Mouse (Mus musculus) myocyte (in vitro differentiated cells): ENCODE data around the gene Chst3. TPM values are rescaled to one million over a fixed set of nuclear protein-coding genes. Genes with fewer than 3 reads are reported as not detected.
"Not testable (repeated sequence)": the region's sequence is repeated elsewhere in the genome, so short reads cannot be mapped to it uniquely, and the experiment has no call there.

Experiments
- H3K27me3 ChIP-seq: one replicate; pipeline ENCODE4 v1.6.1; 2011; ENCODE audit not compliant: control insufficient read depth, insufficient read depth, insufficient read length
- H3K36me3 ChIP-seq: one replicate; pipeline ENCODE4 v1.6.1; 2011; ENCODE audit not compliant: control insufficient read depth, insufficient read depth
- H3K4me2 ChIP-seq: one replicate; pipeline ENCODE4 v1.6.1; 2011; ENCODE audit warnings: low read depth, control low read depth
- H3K4me3 ChIP-seq: one replicate; pipeline ENCODE4 v1.5.1; 2011; ENCODE audit warnings: mild to moderate bottlenecking, control low read depth, moderate library complexity
- H3K79me2 ChIP-seq: one replicate; pipeline ENCODE4 v1.6.1; 2011; ENCODE audit not compliant: control insufficient read depth, insufficient read depth
- H3ac ChIP-seq: one replicate; pipeline ENCODE4 v1.6.1; 2011; ENCODE audit not compliant: control insufficient read depth, insufficient read length
- CEBPB ChIP-seq: IDR thresholded peaks from 2 replicates; pipeline ENCODE4 v1.6.1; 2011; ENCODE audit warnings: mild to moderate bottlenecking, moderate library complexity; ENCODE audit not compliant: poor library complexity, insufficient read depth, severe bottlenecking
- E2F4 ChIP-seq: IDR thresholded peaks from one replicate; pipeline ENCODE4 v1.6.1; 2011; ENCODE audit warnings: mild to moderate bottlenecking, control low read depth, moderate library complexity; ENCODE audit not compliant: insufficient read depth
- MAX ChIP-seq: IDR thresholded peaks from one replicate; pipeline ENCODE4 v1.6.1; 2011; ENCODE audit warnings: low read depth, mild to moderate bottlenecking, control low read depth
- MYOD1 ChIP-seq, 3 experiments: IDR thresholded peaks; one replicate each; pipeline ENCODE4 v1.6.1; 2011; ENCODE audit warnings: control low read depth in 2 of 3, low read depth in 2 of 3, mild to moderate bottlenecking in 2 of 3, moderate library complexity in 1 of 3; ENCODE audit not compliant: insufficient read length in 2 of 3, control insufficient read depth in 1 of 3
- MYOG ChIP-seq, 3 experiments: IDR thresholded peaks; one replicate each; pipeline ENCODE4 v1.6.1; 2011; ENCODE audit warnings: control low read depth in 2 of 3, low read depth in 2 of 3, mild to moderate bottlenecking in 2 of 3; ENCODE audit not compliant: insufficient read length in 2 of 3, control insufficient read depth in 1 of 3, insufficient read depth in 1 of 3
- POLR2A ChIP-seq: IDR thresholded peaks from one replicate; pipeline ENCODE4 v1.6.1; 2011; ENCODE audit warnings: low read depth, mild to moderate bottlenecking, control low read depth, moderate library complexity; ENCODE audit not compliant: insufficient read length
- POLR2AphosphoS2 ChIP-seq: IDR thresholded peaks from one replicate; pipeline ENCODE4 v1.6.1; 2011; ENCODE audit warnings: low read depth, control low read depth; ENCODE audit not compliant: insufficient read length
- REST ChIP-seq: IDR thresholded peaks from one replicate; pipeline ENCODE4 v1.6.1; 2011; ENCODE audit warnings: mild to moderate bottlenecking, control low read depth, moderate library complexity; ENCODE audit not compliant: insufficient read depth, insufficient read length
- SRF ChIP-seq: IDR thresholded peaks from one replicate; pipeline ENCODE4 v1.6.1; 2011; ENCODE audit warnings: low read depth; ENCODE audit not compliant: control insufficient read depth, insufficient read length
- TCF12 ChIP-seq: IDR thresholded peaks from one replicate; pipeline ENCODE4 v1.6.1; 2011; ENCODE audit warnings: mild to moderate bottlenecking, control low read depth; ENCODE audit not compliant: poor library complexity, insufficient read depth, severe bottlenecking
- TCF3 ChIP-seq: IDR thresholded peaks from one replicate; pipeline ENCODE4 v1.6.1; 2011; ENCODE audit warnings: low read depth, control low read depth; ENCODE audit not compliant: insufficient read length
- USF1 ChIP-seq: IDR thresholded peaks from one replicate; pipeline ENCODE4 v1.6.1; 2011; ENCODE audit warnings: low read depth, mild to moderate bottlenecking, control low read depth, moderate library complexity
- polyA plus RNA-seq: library from polyadenylated mRNA; unstranded; fragments of >200 nt; fragmentation: generic; extraction: Trizol; gene quantifications from one replicate; pipeline ENCODE4 v1.2.1, GENCODE M21; 2012; ENCODE audit warnings: missing spikeins

Gene Chst3
- polyA plus RNA-seq, 1 experiment = 1.6 TPM

GRCm38 (mm10) chr10:60158144-60158543 is 60.9 kb downstream of the Chst3 start:
- H3K27me3 ChIP-seq = no peaks in the 10 kb centered on the region
- no peak overlapping the region for H3ac ChIP-seq
- TF ChIP-seq CEBPB (no peak), E2F4 (no peak), TCF3 (no peak)
- no peak overlapping the region for H3K4me3 ChIP-seq
- no peaks in the 10 kb centered on the region for H3K36me3 ChIP-seq
- H3K4me2 ChIP-seq = no peak overlapping the region
- H3K79me2 ChIP-seq = no peaks in the 10 kb centered on the region

GRCm38 (mm10) chr10:60156016-60156415 is 63.0 kb downstream of the Chst3 start:
- TF ChIP-seq E2F4 = no peak
- TF ChIP-seq SRF = no peak
- no peak for TF ChIP-seq POLR2A
- no peak for TF ChIP-seq CEBPB
- TF ChIP-seq TCF3 = no peak
- TF ChIP-seq MYOG (IDR thresholded peaks at IDR 0.05; ENCODE audit: control insufficient read depth in 1 of 3, insufficient read depth in 1 of 3, insufficient read length in 2 of 3, low read depth in 2 of 3) = no peak
- no peak for TF ChIP-seq TCF12
- TF ChIP-seq MYOD1 (IDR thresholded peaks at IDR 0.05; ENCODE audit: control insufficient read depth in 1 of 3, insufficient read length in 2 of 3, low read depth in 2 of 3) = no peak
- no peak for TF ChIP-seq REST
- TF ChIP-seq MAX = no peak
- no peak for TF ChIP-seq POLR2AphosphoS2
- no peak for TF ChIP-seq USF1
- Histone ChIP-seq H3K27me3 (no peaks in the 10 kb centered on the region), H3K4me2 (no peak overlapping the region), H3K36me3 (no peaks in the 10 kb centered on the region), H3ac (no peak overlapping the region), H3K79me2 (no peaks in the 10 kb centered on the region), H3K4me3 (no peak overlapping the region)

GRCm38 (mm10) chr10:60151107-60151663 is 67.9 kb downstream of the Chst3 start:
- Histone ChIP-seq H3ac (no peak overlapping the region), H3K27me3 (no peaks in the 10 kb centered on the region), H3K36me3 (no peaks in the 10 kb centered on the region), H3K79me2 (no peaks in the 10 kb centered on the region), H3K4me3 (no peak overlapping the region), H3K4me2 (no peak overlapping the region)
- TF ChIP-seq MAX = no peak
- TF ChIP-seq TCF12 = no peak
- peak; percentile 74 for TF ChIP-seq SRF
- peak; percentile 55 to 98 (median 95) for TF ChIP-seq MYOG (IDR thresholded peaks at IDR 0.05; ENCODE audit: control insufficient read depth in 1 of 3, insufficient read depth in 1 of 3, insufficient read length in 2 of 3, low read depth in 2 of 3)
- TF ChIP-seq REST = no peak
- TF ChIP-seq MYOD1 (IDR thresholded peaks at IDR 0.05; ENCODE audit: control insufficient read depth in 1 of 3, insufficient read length in 2 of 3, low read depth in 2 of 3) = peak in 2 of 3 experiments; percentile 92 to 98
- TF ChIP-seq POLR2A = no peak
- peak; percentile 65 for TF ChIP-seq TCF3

DNA sequence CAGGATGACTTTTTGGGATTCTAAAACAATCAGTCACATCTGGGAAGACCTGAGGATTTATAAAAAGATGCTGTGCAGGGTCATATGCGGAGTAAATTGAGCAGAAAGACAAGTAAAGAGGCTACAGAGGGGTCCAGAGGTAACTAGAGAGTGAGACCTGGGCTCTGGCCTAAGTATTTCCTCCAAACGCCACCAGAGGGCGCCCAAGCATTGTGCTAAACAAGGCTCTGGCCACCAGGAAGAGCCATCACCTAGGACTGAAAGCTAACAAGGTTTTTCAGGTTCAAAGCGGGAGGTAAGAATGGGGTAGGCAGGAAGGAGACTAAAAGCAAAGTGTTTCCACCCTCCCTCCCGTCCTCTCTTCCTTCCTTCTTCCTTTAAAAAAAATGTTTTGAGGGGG is 71.0 kb downstream of the Chst3 start:
- Histone ChIP-seq H3ac (no peak overlapping the region), H3K4me2 (no peak overlapping the region), H3K36me3 (no peaks in the 10 kb centered on the region), H3K27me3 (no peaks in the 10 kb centered on the region), H3K79me2 (no peaks in the 10 kb centered on the region), H3K4me3 (no peak overlapping the region)
- TF ChIP-seq CEBPB (no peak), TCF12 (no peak), E2F4 (no peak), REST (no peak), SRF (no peak), USF1 (no peak), POLR2A (no peak), MYOD1 (IDR thresholded peaks at IDR 0.05; ENCODE audit: control insufficient read depth in 1 of 3, insufficient read length in 2 of 3, low read depth in 2 of 3) (no peak), MAX (no peak), MYOG (IDR thresholded peaks at IDR 0.05; ENCODE audit: control insufficient read depth in 1 of 3, insufficient read depth in 1 of 3, insufficient read length in 2 of 3, low read depth in 2 of 3) (no peak), POLR2AphosphoS2 (no peak), TCF3 (no peak)

DNA sequence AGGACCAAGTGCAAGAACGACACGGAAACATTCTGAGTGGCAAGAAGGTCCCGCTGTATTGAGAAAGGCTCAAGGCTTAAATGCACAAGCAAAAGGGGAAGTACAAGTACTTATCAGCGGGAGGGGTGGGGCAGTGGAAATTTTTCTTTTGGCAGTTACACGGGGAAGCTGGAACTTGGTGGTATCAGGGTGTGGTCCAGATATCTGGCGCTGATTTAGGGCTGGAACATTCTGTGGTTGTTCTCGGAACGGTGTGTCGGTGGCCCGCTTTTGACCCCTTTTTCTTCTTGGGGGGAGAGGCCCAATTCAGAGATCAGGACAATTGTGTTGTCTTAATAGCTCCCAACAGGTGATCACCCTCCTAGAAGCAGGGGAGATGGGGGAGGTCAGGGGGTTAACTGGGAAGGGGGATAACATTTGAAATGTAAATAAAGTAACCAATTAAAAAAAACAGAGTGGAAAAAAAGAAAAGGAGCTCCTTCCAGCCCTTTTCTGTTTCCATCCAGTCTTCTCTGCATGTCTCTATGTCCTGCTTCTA is 71.5 kb downstream of the Chst3 start:
- H3K79me2 ChIP-seq, H3K36me3 ChIP-seq, H3ac ChIP-seq, H3K27me3 ChIP-seq, H3K4me2 ChIP-seq, H3K4me3 ChIP-seq: not testable (repeated sequence)
